Mouse (Mus musculus) embryonic facial prominence, embryonic 11.5 days (tissue): ENCODE data around the gene Atxn1. TPM values are rescaled to one million over a fixed set of nuclear protein-coding genes. Genes with fewer than 3 reads are reported as not detected.

Source experiments
- ATAC-seq: fragments of 200-750 bp; cut with Nextera tagmentation; replicated peaks from 2 replicates; pipeline ENCODE4 v1.8.0; 2017; ENCODE audit warnings: low read depth; ENCODE audit not compliant: insufficient number of reproducible peaks, low FRiP score, low TSS enrichment
- DNase-seq: peaks from one replicate; pipeline ENCODE4 v3.0.0-alpha.2; 2015; ENCODE audit warnings: low spot score
- H3K27ac ChIP-seq: fragments of 300-500 bp; sonication (generic); replicated peaks from 2 replicates; pipeline ENCODE4 v1.5.1; 2014; ENCODE audit warnings: mild to moderate bottlenecking, low read depth, low read length, control low read depth
- H3K27me3 ChIP-seq: fragments of 300-500 bp; sonication (generic); 2 replicates; pipeline ENCODE4 v1.6.1; 2014; ENCODE audit warnings: mild to moderate bottlenecking, low read length, moderate library complexity, mixed read lengths; ENCODE audit not compliant: control insufficient read depth, insufficient read depth
- H3K36me3 ChIP-seq: fragments of 300-500 bp; sonication (generic); replicated peaks from 2 replicates; pipeline ENCODE4 v1.6.1; 2014; ENCODE audit warnings: low read depth, mild to moderate bottlenecking, low read length, moderate library complexity, mixed read lengths; ENCODE audit not compliant: control insufficient read depth, insufficient read depth
- H3K4me1 ChIP-seq: fragments of 300-500 bp; sonication (generic); 2 replicates; pipeline ENCODE4 v1.6.1; 2014; ENCODE audit warnings: low read length, mixed read lengths; ENCODE audit not compliant: control insufficient read depth, insufficient read depth
- H3K4me2 ChIP-seq: fragments of 300-500 bp; sonication (generic); 2 replicates; pipeline ENCODE4 v1.6.1; 2014; ENCODE audit warnings: low read depth, mild to moderate bottlenecking, control low read depth, low read length, moderate library complexity
- H3K4me3 ChIP-seq: fragments of 300-500 bp; sonication (generic); 2 replicates; pipeline ENCODE4 v1.5.1; 2014; ENCODE audit warnings: low read depth, low read length, control low read depth
- H3K9ac ChIP-seq: fragments of 300-500 bp; sonication (generic); replicated peaks from 2 replicates; pipeline ENCODE4 v1.6.1; 2014; ENCODE audit warnings: mild to moderate bottlenecking, control low read depth, low read length
- H3K9me3 ChIP-seq: fragments of 300-500 bp; sonication (generic); replicated peaks from 2 replicates; pipeline ENCODE4 v1.6.1; 2016; ENCODE audit warnings: mild to moderate bottlenecking, low read length, inconsistent platforms, mixed read lengths; ENCODE audit not compliant: control insufficient read depth
- WGBS: fragments of 180-500 bp; shearing (Covaris S2); extraction: QIAGEN DNeasy Blood & Tissue Kit; methylation state at CpG from one replicate; pipeline ENCODE4 v1.1.7; 2014; 5-methylcytosine and 5-hydroxymethylcytosine counted together
- polyA plus RNA-seq: library from polyadenylated mRNA; unstranded; fragments of >200 nt; fragmentation: Nextera tagmentation; extraction: Ambion mirVana; gene quantifications from 2 replicates; pipeline ENCODE4 v1.2.1, GENCODE M21; 2014

The Atxn1 gene
- polyA plus RNA-seq, 1 experiment from 2014 or later = 1.3 TPM

GRCm38 (mm10) chr13:45992953-45993352 is 28.1 kb upstream of the Atxn1 start:
- no peak overlapping the region for H3K27ac ChIP-seq
- no peaks in the 10 kb centered on the region for H3K9me3 ChIP-seq
- H3K4me2 ChIP-seq = no peak overlapping the region
- no peaks in the 10 kb centered on the region for H3K27me3 ChIP-seq
- no peaks in the 10 kb centered on the region for H3K36me3 ChIP-seq
- WGBS = 84% methylated on average over 9 of the region's 9 CpGs
- H3K4me3 ChIP-seq = no peak overlapping the region
- no peak for ATAC-seq
- H3K4me1 ChIP-seq = no peaks in the 10 kb centered on the region
- no peak for DNase-seq
- H3K9ac ChIP-seq = no peak overlapping the region

- WGBS = 77% methylated on average over 5 of the region's 5 CpGs
- ATAC-seq = no peak
- no peak overlapping the region for H3K4me3 ChIP-seq
- no peaks in the 10 kb centered on the region for H3K27me3 ChIP-seq
- H3K36me3 ChIP-seq = no peaks in the 10 kb centered on the region
- no peak overlapping the region for H3K4me2 ChIP-seq
- H3K27ac ChIP-seq = no peak overlapping the region
- no peak overlapping the region for H3K9ac ChIP-seq
- H3K4me1 ChIP-seq = no peaks in the 10 kb centered on the region
- no peak for DNase-seq
- no peaks in the 10 kb centered on the region for H3K9me3 ChIP-seq
Measured at GRCm38 (mm10) chr13:45990486-45990885, 25.7 kb upstream of the Atxn1 start.

GRCm38 (mm10) chr13:45979246-45979645 is 14.4 kb upstream of the Atxn1 start:
- Histone ChIP-seq H3K27ac (no peak overlapping the region), H3K4me1 (no peaks in the 10 kb centered on the region), H3K27me3 (no peaks in the 10 kb centered on the region), H3K4me3 (no peak overlapping the region), H3K4me2 (no peak overlapping the region), H3K36me3 (no peaks in the 10 kb centered on the region), H3K9ac (no peak overlapping the region), H3K9me3 (no peaks in the 10 kb centered on the region)
- DNase-seq = no peak
- no peak for ATAC-seq
- WGBS = 38% methylated on average over 5 of the region's 5 CpGs

- Histone ChIP-seq H3K4me1 (no peaks in the 10 kb centered on the region), H3K4me3 (no peak overlapping the region), H3K36me3 (no peaks in the 10 kb centered on the region), H3K4me2 (no peak overlapping the region), H3K27ac (no peak overlapping the region), H3K9ac (no peak overlapping the region), H3K9me3 (no peaks in the 10 kb centered on the region), H3K27me3 (no peaks in the 10 kb centered on the region)
- WGBS = 17% methylated on average over 1 of the region's 1 CpGs
- peak; percentile 80 for DNase-seq
- no peak; the same call in 1 of the 2 replicates for ATAC-seq
Measured at GRCm38 (mm10) chr13:45976894-45977293, 12.1 kb upstream of the Atxn1 start.

- WGBS = 64% methylated on average over 3 of the region's 3 CpGs
- H3K27me3 ChIP-seq = no peaks in the 10 kb centered on the region
- no peak overlapping the region for H3K4me3 ChIP-seq
- no peak overlapping the region for H3K27ac ChIP-seq
- ATAC-seq (no peak), DNase-seq (no peak)
- no peaks in the 10 kb centered on the region for H3K9me3 ChIP-seq
- no peak overlapping the region for H3K4me2 ChIP-seq
- no peaks in the 10 kb centered on the region for H3K4me1 ChIP-seq
- H3K9ac ChIP-seq = no peak overlapping the region
- no peaks in the 10 kb centered on the region for H3K36me3 ChIP-seq
Measured at GRCm38 (mm10) chr13:45974651-45975050, 9.8 kb upstream of the Atxn1 start.

- Histone ChIP-seq H3K27me3 (no peaks in the 10 kb centered on the region), H3K4me3 (no peak overlapping the region), H3K9me3 (no peaks in the 10 kb centered on the region), H3K4me1 (no peaks in the 10 kb centered on the region), H3K27ac (no peak overlapping the region), H3K9ac (no peak overlapping the region), H3K4me2 (no peak overlapping the region), H3K36me3 (no peaks in the 10 kb centered on the region)
- ATAC-seq (no peak), DNase-seq (no peak)
- WGBS = 37% methylated on average over 7 of the region's 7 CpGs
Measured at GRCm38 (mm10) chr13:45973972-45974490, 9.2 kb upstream of the Atxn1 start.

GRCm38 (mm10) chr13:45970920-45971536 is 6.2 kb upstream of the Atxn1 start:
- DNase-seq = no peak
- Histone ChIP-seq H3K4me2 (no peak overlapping the region), H3K27me3 (no peaks in the 10 kb centered on the region; the same call in 1 of the 2 replicates), H3K4me3 (no peak overlapping the region), H3K9ac (no peak overlapping the region), H3K4me1 (no peaks in the 10 kb centered on the region), H3K36me3 (no peaks in the 10 kb centered on the region), H3K27ac (no peak overlapping the region), H3K9me3 (no peaks in the 10 kb centered on the region)
- 71% methylated on average over 12 of the region's 12 CpGs for WGBS
- ATAC-seq = no peak

- Histone ChIP-seq H3K27ac (no peak overlapping the region), H3K27me3 (no peaks in the 10 kb centered on the region; the same call in 1 of the 2 replicates), H3K4me1 (no peaks in the 10 kb centered on the region), H3K9ac (no peak overlapping the region), H3K4me3 (no peak overlapping the region), H3K4me2 (no peak overlapping the region), H3K9me3 (no peaks in the 10 kb centered on the region), H3K36me3 (no peaks in the 10 kb centered on the region)
- 59% methylated on average over 4 of the region's 4 CpGs for WGBS
- DNase-seq (no peak), ATAC-seq (no peak)
Measured at GRCm38 (mm10) chr13:45968206-45968605, 3.4 kb upstream of the Atxn1 start.
